In the genomic region with DNA sequence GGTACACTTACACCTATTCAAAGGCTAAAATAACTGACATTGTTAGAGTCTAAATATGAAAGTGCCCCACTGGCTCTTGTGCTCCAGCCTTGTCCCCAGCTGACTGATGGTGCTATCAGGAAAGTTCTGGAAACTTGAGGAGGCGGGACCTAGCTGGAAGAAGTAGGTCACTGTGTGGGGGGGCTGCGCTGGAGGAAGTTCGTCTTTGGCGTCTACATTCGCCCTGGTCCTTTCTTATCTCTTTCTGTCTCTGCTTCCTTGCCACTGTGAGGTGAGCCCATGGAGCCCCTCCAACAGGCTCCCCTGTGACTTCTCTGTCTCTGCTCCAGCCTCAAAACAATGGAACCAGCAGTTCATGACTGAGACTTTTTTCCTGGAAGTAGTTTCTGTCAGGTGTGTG, we compare ENCODE assay signal across 20 mouse cellular contexts.
"Had no signal": no experiment of that assay in that cellular context is flagged by ENCODE, and none has a peak within 500 bp of the region (broad histone marks: within the 10 kb centered on the region; RNA-seq: fewer than 3 reads in every experiment).

No protein-coding gene starts in this region.

- H3K4me1 ChIP-seq: midbrain, embryonic 12.5 days had no signal

- H3K9ac ChIP-seq: limb, embryonic 12.5 days; limb, embryonic 15.5 days; liver, embryonic 14.5 days; liver, postnatal 0 days; lung, embryonic 14.5 days; midbrain, embryonic 12.5 days; neural tube, embryonic 13.5 days had no signal

- H3K4me2 ChIP-seq: limb, embryonic 12.5 days; limb, embryonic 15.5 days; liver, embryonic 11.5 days; lung, embryonic 14.5 days; midbrain, embryonic 12.5 days; neural tube, embryonic 13.5 days had no signal

- DNase-seq: kidney, adult 18-20 months; kidney, adult 9 months; kidney, postnatal 14 days; kidney, postnatal 4 days; left cerebral cortex, postnatal 4 days; liver, postnatal 0 days; lung, embryonic 14.5 days; right cerebral cortex, adult 18-20 months; right cerebral cortex, postnatal 14 days; right cerebral cortex, postnatal 4 days had no signal

- ATAC-seq: liver, postnatal 0 days; lung, postnatal 0 days; midbrain, embryonic 16.5 days had no signal

- H3K9me3 ChIP-seq: limb, embryonic 12.5 days; limb, embryonic 15.5 days; midbrain, embryonic 12.5 days; neural tube, embryonic 13.5 days had no signal

- H3K27me3 ChIP-seq: limb, embryonic 12.5 days; limb, embryonic 15.5 days; neural tube, embryonic 13.5 days had no signal

- H3K36me3 ChIP-seq: limb, embryonic 12.5 days; limb, embryonic 15.5 days; midbrain, embryonic 12.5 days; neural tube, embryonic 13.5 days had no signal

- H3K4me3 ChIP-seq: limb, embryonic 12.5 days; limb, embryonic 15.5 days; midbrain, embryonic 12.5 days; myocyte; neural tube, embryonic 13.5 days had no signal

- H3K27ac ChIP-seq: limb, embryonic 12.5 days; limb, embryonic 15.5 days; liver, embryonic 14.5 days; midbrain, embryonic 12.5 days; neural tube, embryonic 13.5 days; stomach, postnatal 0 days had no signal
